Mouse (Mus musculus): ENCODE measurements at regions not wholly inside any gene's neighbourhood (a gene's known extent, or its start where the extent isn't known, plus 50 kb on each side); places are given as distances from the start of the nearest gene placed in this dataset.

DNA sequence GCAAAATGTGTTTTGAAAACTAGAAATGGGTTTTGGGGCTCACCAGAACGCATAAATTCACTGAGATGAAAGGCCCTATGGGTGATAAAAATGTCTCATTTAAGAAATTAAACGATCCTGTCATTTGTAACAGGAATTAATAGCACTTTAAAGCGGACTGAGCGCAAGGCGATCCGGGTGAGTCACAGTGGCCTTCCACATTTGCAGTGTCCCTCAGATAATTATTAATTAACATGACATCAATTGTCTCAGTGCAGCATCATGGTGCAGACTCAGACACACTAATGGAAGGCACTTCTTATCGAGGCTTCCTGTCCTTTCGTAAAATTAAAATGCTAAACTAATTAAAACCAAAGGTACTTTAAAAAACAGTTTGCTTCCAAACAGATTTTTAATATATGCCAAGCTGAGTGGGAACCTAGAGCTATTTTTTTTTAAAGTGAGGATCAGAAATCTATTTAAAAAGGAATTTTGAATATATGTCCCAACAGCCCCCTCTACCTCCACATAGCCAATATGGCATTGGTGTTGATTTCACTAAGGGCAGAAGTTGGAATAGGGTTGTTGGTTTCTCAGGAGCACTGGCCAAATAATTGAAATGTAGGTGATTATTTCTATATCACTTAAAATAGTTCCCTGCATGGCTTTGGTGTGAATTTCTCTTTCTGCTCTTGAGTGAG, 262.0 kb upstream of the Id2 start:
- no peak overlapping the region for H3K27ac ChIP-seq (ENCODE audit: insufficient read depth, low read depth, low read length)
- WGBS = 87% methylated on average over 8 of the region's 8 CpGs
- H3K4me1 ChIP-seq (ENCODE audit: control insufficient read depth, insufficient read depth, low read length) = no peaks in the 10 kb centered on the region; the same call in 1 of the 2 replicates
- H3K4me3 ChIP-seq (ENCODE audit: insufficient read depth, low read depth, low read length) = no peak overlapping the region
- TF ChIP-seq CTCF (IDR thresholded peaks at IDR 0.05; ENCODE audit: insufficient read depth, low read depth, low read length) (no peak), POLR2A (IDR thresholded peaks at IDR 0.05; ENCODE audit: insufficient read depth, low read depth, low read length) (no peak)

DNA sequence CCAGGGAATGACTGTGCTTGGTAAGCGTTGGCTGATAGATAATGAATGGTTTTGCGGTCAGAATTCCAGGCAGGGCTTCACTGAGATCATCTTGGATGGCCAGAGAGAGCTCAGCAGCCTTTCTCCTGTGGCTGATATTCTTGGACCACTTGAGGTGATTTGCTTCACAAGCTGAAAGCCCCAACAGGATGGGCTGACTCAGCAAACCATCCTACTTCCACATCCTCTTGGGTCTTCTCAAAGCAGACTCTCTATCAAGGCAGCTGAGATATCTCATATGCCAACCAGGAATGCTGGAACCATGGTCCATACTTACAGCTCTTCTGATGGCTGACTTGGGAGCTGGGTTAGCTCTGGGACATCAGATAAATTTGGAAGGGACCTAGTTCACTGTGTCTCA, 259.8 kb upstream of the Id2 start:
- 78% methylated on average over 2 of the region's 2 CpGs for WGBS
- H3K27ac ChIP-seq (ENCODE audit: insufficient read depth, low read depth, low read length) = no peak overlapping the region
- TF ChIP-seq POLR2A (IDR thresholded peaks at IDR 0.05; ENCODE audit: insufficient read depth, low read depth, low read length) (no peak), CTCF (IDR thresholded peaks at IDR 0.05; ENCODE audit: insufficient read depth, low read depth, low read length) (no peak)
- no peaks in the 10 kb centered on the region for H3K4me1 ChIP-seq (ENCODE audit: control insufficient read depth, insufficient read depth, low read length)
- no peak overlapping the region for H3K4me3 ChIP-seq (ENCODE audit: insufficient read depth, low read depth, low read length)

DNA sequence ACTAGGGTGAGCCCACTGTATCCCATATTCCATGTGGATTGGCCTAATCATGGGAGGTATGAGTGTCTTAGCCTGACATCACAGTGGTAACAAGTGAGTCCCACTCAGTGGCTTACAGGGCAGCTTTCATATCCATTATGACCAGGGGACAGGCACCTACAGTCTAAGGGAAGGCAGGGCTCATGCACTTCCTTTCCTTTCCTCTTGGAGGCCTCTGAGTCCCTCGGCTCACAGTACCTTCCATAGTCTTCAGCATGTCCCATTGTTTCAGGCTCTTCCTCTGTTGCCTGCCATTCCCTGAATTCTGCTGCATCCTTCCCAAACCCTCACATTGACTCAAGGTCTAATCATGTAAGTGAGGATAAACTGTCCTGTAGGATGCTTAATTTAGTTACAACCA, 258.3 kb upstream of the Id2 start:
- Histone ChIP-seq H3K4me1 (ENCODE audit: control insufficient read depth, insufficient read depth, low read length) (no peaks in the 10 kb centered on the region), H3K27ac (ENCODE audit: insufficient read depth, low read depth, low read length) (no peak overlapping the region), H3K4me3 (ENCODE audit: insufficient read depth, low read depth, low read length) (no peak overlapping the region)
- 94% methylated on average over 1 of the region's 1 CpGs for WGBS
- no peak for TF ChIP-seq CTCF (IDR thresholded peaks at IDR 0.05; ENCODE audit: insufficient read depth, low read depth, low read length)
- TF ChIP-seq POLR2A (IDR thresholded peaks at IDR 0.05; ENCODE audit: insufficient read depth, low read depth, low read length) = no peak

DNA sequence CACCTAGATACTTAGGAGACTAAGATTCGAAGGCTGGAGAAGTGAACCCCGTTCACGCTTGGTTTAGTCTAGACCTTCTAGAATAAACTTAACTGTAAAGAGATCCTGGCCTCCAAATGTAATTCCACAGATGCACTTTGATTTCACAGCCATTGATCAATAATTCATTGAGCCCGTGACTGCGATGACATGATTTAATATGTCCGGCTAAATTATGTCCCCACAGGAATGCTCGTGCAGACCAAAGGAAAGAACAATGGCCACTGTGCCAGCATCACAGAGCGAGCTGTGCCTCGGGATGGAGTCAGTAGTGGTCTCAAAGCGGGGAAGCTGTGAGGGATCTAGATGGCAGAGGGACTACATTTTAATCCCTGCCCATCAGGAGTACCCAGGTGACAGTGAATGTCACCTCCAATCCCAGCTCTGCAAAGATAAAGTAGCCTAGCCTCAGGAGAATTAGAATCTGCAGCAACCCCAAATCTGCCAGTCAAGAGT, 256.5 kb upstream of the Id2 start:
- H3K4me3 ChIP-seq (ENCODE audit: insufficient read depth, low read depth, low read length) = no peak overlapping the region
- no peak overlapping the region for H3K27ac ChIP-seq (ENCODE audit: insufficient read depth, low read depth, low read length)
- TF ChIP-seq POLR2A (IDR thresholded peaks at IDR 0.05; ENCODE audit: insufficient read depth, low read depth, low read length) (no peak), CTCF (IDR thresholded peaks at IDR 0.05; ENCODE audit: insufficient read depth, low read depth, low read length) (no peak)
- no peaks in the 10 kb centered on the region for H3K4me1 ChIP-seq (ENCODE audit: control insufficient read depth, insufficient read depth, low read length)
- 95% methylated on average over 10 of the region's 10 CpGs for WGBS

DNA sequence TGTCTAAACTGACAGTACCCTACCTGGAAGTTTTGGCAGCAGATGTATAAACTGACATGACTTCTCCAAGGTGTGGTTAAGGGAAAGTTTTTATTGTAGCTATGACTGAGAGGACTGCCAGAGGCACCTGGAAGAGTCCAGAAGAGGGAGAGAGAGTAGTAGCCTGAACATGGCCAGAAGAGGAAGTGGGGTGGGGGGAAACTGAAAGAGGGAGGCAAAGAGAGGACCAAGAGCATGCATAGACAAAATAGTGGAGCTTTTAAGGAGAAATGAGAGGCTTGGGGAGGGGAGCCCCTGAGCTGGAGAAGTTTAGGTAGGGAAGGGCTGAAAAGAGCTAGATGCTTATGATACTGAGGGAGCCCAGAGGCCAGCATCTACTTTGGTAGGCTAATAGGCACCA, 255.2 kb upstream of the Id2 start:
- TF ChIP-seq POLR2A (IDR thresholded peaks at IDR 0.05; ENCODE audit: insufficient read depth, low read depth, low read length) (no peak), CTCF (IDR thresholded peaks at IDR 0.05; ENCODE audit: insufficient read depth, low read depth, low read length) (no peak)
- Histone ChIP-seq H3K4me1 (ENCODE audit: control insufficient read depth, insufficient read depth, low read length) (no peaks in the 10 kb centered on the region), H3K27ac (ENCODE audit: insufficient read depth, low read depth, low read length) (no peak overlapping the region), H3K4me3 (ENCODE audit: insufficient read depth, low read depth, low read length) (no peak overlapping the region)

DNA sequence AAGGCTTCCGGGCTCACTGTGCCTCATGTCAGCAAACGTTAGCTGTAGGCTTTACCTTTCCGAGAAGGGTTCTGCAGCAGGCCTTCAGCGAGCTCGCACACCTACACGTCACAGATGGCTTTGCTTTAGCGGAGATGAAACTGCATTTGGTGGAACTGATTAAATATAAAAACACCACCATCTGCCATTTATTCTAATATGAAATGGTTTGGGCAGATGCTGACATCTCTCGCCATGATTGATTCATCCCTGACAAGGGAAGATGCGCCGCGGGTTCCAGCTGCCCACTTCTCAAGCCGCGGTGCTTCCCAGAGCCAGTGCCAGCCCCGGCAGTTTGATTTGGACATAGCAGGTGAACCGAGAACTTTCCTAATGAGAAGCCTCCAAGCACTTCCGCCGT, 247.4 kb upstream of the Id2 start:
- 83% methylated on average over 17 of the region's 17 CpGs for WGBS
- no peaks in the 10 kb centered on the region for H3K4me1 ChIP-seq (ENCODE audit: control insufficient read depth, insufficient read depth, low read length)
- H3K4me3 ChIP-seq (ENCODE audit: insufficient read depth, low read depth, low read length) = no peak overlapping the region
- H3K27ac ChIP-seq (ENCODE audit: insufficient read depth, low read depth, low read length) = no peak overlapping the region
- TF ChIP-seq CTCF (IDR thresholded peaks at IDR 0.05; ENCODE audit: insufficient read depth, low read depth, low read length) (no peak), POLR2A (IDR thresholded peaks at IDR 0.05; ENCODE audit: insufficient read depth, low read depth, low read length) (no peak)

DNA sequence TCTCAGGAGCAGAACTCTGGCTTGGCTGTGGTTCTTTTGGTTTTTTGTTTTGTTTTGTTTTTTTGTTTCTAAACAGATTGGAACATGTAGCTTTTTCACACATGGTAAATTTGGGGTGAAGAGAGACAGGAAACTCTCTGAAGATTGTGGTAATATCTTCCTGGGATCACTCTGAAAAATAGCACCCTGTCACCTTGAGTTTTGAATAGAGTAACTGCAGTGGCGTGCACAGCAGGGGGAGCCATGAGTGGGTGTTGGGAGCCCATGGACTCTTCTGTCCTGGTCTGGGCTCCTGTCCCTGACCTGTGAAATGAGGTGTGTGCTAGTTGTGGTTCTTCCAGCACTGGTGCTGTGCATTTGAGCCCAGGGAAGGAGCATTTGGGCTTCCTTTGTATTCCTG, 241.8 kb upstream of the Id2 start:
- WGBS = 86% methylated on average over 1 of the region's 1 CpGs

DNA sequence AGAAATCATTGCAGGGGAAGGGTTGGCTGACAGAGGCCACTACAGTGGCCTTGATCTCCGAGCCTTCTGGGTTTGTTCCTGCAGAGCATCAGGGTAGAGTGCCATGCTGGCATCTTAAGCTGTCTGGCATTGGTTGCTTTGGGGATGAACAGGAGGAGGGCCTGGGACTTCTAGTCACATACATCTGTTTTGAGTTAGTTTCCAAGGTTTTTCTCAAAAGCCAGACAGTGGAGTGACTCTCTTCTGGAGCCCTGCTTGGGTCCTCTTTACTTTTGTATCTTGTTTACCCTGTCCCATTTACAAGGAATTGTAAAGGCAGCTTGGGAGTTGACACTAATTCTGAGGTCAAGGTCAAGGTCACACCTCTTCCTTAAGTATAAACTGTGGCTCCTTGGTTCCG, 239.0 kb upstream of the Id2 start:
- no peak overlapping the region for H3K4me3 ChIP-seq (ENCODE audit: insufficient read depth, low read depth, low read length)
- TF ChIP-seq POLR2A (IDR thresholded peaks at IDR 0.05; ENCODE audit: insufficient read depth, low read depth, low read length) = no peak
- TF ChIP-seq CTCF (IDR thresholded peaks at IDR 0.05; ENCODE audit: insufficient read depth, low read depth, low read length) = no peak
- no peak overlapping the region for H3K27ac ChIP-seq (ENCODE audit: insufficient read depth, low read depth, low read length)
- no peaks in the 10 kb centered on the region for H3K4me1 ChIP-seq (ENCODE audit: control insufficient read depth, insufficient read depth, low read length)
- WGBS = 79% methylated on average over 2 of the region's 2 CpGs

More for the DNA sequence above, 241.8 kb upstream of the Id2 start:
- no peaks in the 10 kb centered on the region for H3K4me1 ChIP-seq (ENCODE audit: control insufficient read depth, insufficient read depth, low read length)
- no peak overlapping the region for H3K4me3 ChIP-seq (ENCODE audit: insufficient read depth, low read depth, low read length)
- H3K27ac ChIP-seq (ENCODE audit: insufficient read depth, low read depth, low read length) = no peak overlapping the region
- no peak for TF ChIP-seq CTCF (IDR thresholded peaks at IDR 0.05; ENCODE audit: insufficient read depth, low read depth, low read length)
- no peak for TF ChIP-seq POLR2A (IDR thresholded peaks at IDR 0.05; ENCODE audit: insufficient read depth, low read depth, low read length)

DNA sequence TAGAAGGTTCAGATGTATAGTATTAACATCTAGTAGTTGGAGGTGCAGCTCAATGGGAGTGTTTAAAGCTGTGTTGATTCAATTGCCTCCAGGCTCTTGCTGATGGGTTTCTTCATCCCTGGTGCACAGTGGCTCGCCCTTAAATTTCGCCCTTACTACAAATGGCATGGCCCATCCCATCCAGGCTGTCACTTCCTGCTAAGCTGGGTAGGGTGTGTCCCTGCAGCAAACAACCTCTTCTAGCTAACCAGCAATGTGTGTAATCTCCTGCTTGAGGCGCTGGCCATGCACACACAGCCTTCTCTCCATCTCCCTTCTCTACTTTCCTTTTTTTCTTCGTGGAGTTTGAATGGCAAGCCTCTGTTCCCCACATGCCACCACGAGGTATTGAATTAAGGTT, 238.1 kb upstream of the Id2 start:
- Histone ChIP-seq H3K4me3 (ENCODE audit: insufficient read depth, low read depth, low read length) (no peak overlapping the region), H3K27ac (ENCODE audit: insufficient read depth, low read depth, low read length) (no peak overlapping the region), H3K4me1 (ENCODE audit: control insufficient read depth, insufficient read depth, low read length) (no peaks in the 10 kb centered on the region)
- WGBS = 89% methylated on average over 5 of the region's 5 CpGs
- TF ChIP-seq POLR2A (IDR thresholded peaks at IDR 0.05; ENCODE audit: insufficient read depth, low read depth, low read length) (no peak), CTCF (IDR thresholded peaks at IDR 0.05; ENCODE audit: insufficient read depth, low read depth, low read length) (no peak)
